Comparison of ENCODE assay signal across 9 mouse cellular contexts in genomic region chr1:135828918-135829317, GRCm38 (mm10). TPM values are rescaled to one million over a fixed set of nuclear protein-coding genes. Genes with fewer than 3 reads are reported as not detected.
A peak's percentile ranks its signal among the peaks of the same experiment; 100 is the strongest.
DNase-seq lines count a peak whose midpoint lies in the region; ATAC-seq and TF ChIP-seq lines count a peak whose summit lies in the region.
"Had no signal": no experiment of that assay in that cellular context is flagged by ENCODE, and none has a peak within 500 bp of the region (broad histone marks: within the 10 kb centered on the region; RNA-seq: fewer than 3 reads in every experiment).

No protein-coding gene starts in this region.

- TF ChIP-seq POLR2A in spleen, adult 2 months (IDR thresholded peaks at IDR 0.05; ENCODE audit: low read depth, low read length) = no peak

- TF ChIP-seq CTCF in forebrain, postnatal 0 days (IDR thresholded peaks at IDR 0.05; ENCODE audit: low read depth) = peak; percentile 74
- peak; percentile 23; the same call in 1 of the 2 replicates for TF ChIP-seq CTCF in spleen, adult 2 months (IDR thresholded peaks at IDR 0.05; ENCODE audit: extremely low read depth, insufficient read depth, insufficient read length, insufficient replicate concordance)

- H3K4me1 ChIP-seq in forebrain, postnatal 0 days (ENCODE audit: insufficient read depth) = no peaks in the 10 kb centered on the region
- no peaks in the 10 kb centered on the region for H3K4me1 ChIP-seq in forebrain, embryonic 16.5 days (replicated peaks; ENCODE audit: control insufficient read depth, insufficient read depth, low read length)
- no peaks in the 10 kb centered on the region for H3K4me1 ChIP-seq in spleen, adult 2 months (ENCODE audit: control insufficient read depth, insufficient read depth, insufficient read length)
- H3K4me1 ChIP-seq in embryonic facial prominence, embryonic 11.5 days (ENCODE audit: control insufficient read depth, insufficient read depth, low read length) = no peaks in the 10 kb centered on the region
- H3K4me1 ChIP-seq in liver, embryonic 11.5 days (replicated peaks; ENCODE audit: control insufficient read depth, insufficient read depth, low read length) = no peaks in the 10 kb centered on the region

- no peak overlapping the region for H3K4me2 ChIP-seq in forebrain, postnatal 0 days (ENCODE audit: low read depth)
- no peak overlapping the region for H3K4me2 ChIP-seq in forebrain, embryonic 16.5 days (ENCODE audit: low read length)
- no peak overlapping the region for H3K4me2 ChIP-seq in embryonic facial prominence, embryonic 11.5 days (ENCODE audit: low read depth, low read length)
- no peak overlapping the region for H3K4me2 ChIP-seq in liver, embryonic 11.5 days

- H3K36me3 ChIP-seq in forebrain, postnatal 0 days (ENCODE audit: insufficient read depth) = no peaks in the 10 kb centered on the region
- H3K36me3 ChIP-seq in forebrain, embryonic 16.5 days (ENCODE audit: control insufficient read depth, insufficient read depth) = no peaks in the 10 kb centered on the region
- no peaks in the 10 kb centered on the region for H3K36me3 ChIP-seq in spleen, adult 2 months (ENCODE audit: control insufficient read depth, insufficient read depth, low read length)
- no peaks in the 10 kb centered on the region for H3K36me3 ChIP-seq in embryonic facial prominence, embryonic 11.5 days (replicated peaks; ENCODE audit: control insufficient read depth, insufficient read depth, low read depth, low read length)
- H3K36me3 ChIP-seq in liver, embryonic 11.5 days (ENCODE audit: control insufficient read depth, insufficient read depth, low read length) = no peaks in the 10 kb centered on the region

- ATAC-seq in forebrain, postnatal 0 days = peak; percentile 45; the same call in 1 of the 2 replicates
- ATAC-seq in forebrain, embryonic 16.5 days = no peak
- no peak for ATAC-seq in embryonic facial prominence, embryonic 11.5 days (replicated peaks; ENCODE audit: insufficient number of reproducible peaks, low FRiP score, low TSS enrichment, low read depth)
- ATAC-seq in liver, embryonic 11.5 days (replicated peaks; ENCODE audit: low FRiP score) = 0 out of 2 replicates have a peak, but pooled peaks have one; percentile 34

- H3K4me3 ChIP-seq in forebrain, postnatal 0 days (ENCODE audit: low read depth, low read length) = no peak overlapping the region
- H3K4me3 ChIP-seq in forebrain, embryonic 16.5 days (replicated peaks; ENCODE audit: low read length) = no peak overlapping the region
- no peak overlapping the region for H3K4me3 ChIP-seq in spleen, adult 2 months (ENCODE audit: extremely low read depth, insufficient read depth, insufficient read length)
- no peak overlapping the region for H3K4me3 ChIP-seq in embryonic facial prominence, embryonic 11.5 days (ENCODE audit: low read depth, low read length)
- H3K4me3 ChIP-seq in liver, embryonic 11.5 days (ENCODE audit: low read depth, low read length) = no peak overlapping the region

- no peaks in the 10 kb centered on the region for H3K9me3 ChIP-seq in forebrain, postnatal 0 days (ENCODE audit: low read length)
- H3K9me3 ChIP-seq in forebrain, embryonic 16.5 days (ENCODE audit: control insufficient read depth, low read length) = no peaks in the 10 kb centered on the region
- H3K9me3 ChIP-seq in embryonic facial prominence, embryonic 11.5 days (replicated peaks; ENCODE audit: control insufficient read depth, low read length) = no peaks in the 10 kb centered on the region
- no peaks in the 10 kb centered on the region for H3K9me3 ChIP-seq in liver, embryonic 11.5 days (ENCODE audit: control insufficient read depth, low read length)

- DNase-seq in forebrain, postnatal 0 days = peak; percentile 48
- DNase-seq in spleen, adult 2 months (ENCODE audit: low read depth in 1 of 2, low spot score in 2 of 2) = peak in 1 of 2 experiments; percentile 19
- DNase-seq in spleen, adult 12 weeks (ENCODE audit: low spot score) = no peak
- peak; percentile 65 for DNase-seq in embryonic facial prominence, embryonic 11.5 days (ENCODE audit: low spot score)
- no peak for DNase-seq in liver, embryonic 11.5 days (ENCODE audit: low spot score)
- DNase-seq in thymus, postnatal 14 days = peak; percentile 60
- DNase-seq in right cerebral cortex, postnatal 4 days = no peak

- no peak overlapping the region for H3K9ac ChIP-seq in forebrain, postnatal 0 days
- no peak overlapping the region for H3K9ac ChIP-seq in forebrain, embryonic 16.5 days (replicated peaks; ENCODE audit: low read depth, low read length)
- H3K9ac ChIP-seq in embryonic facial prominence, embryonic 11.5 days (replicated peaks; ENCODE audit: low read length) = no peak overlapping the region
- no peak overlapping the region for H3K9ac ChIP-seq in liver, embryonic 11.5 days (ENCODE audit: low read depth, low read length)

- H3K27ac ChIP-seq in forebrain, postnatal 0 days (ENCODE audit: low read depth, low read length) = no peak overlapping the region
- no peak overlapping the region for H3K27ac ChIP-seq in forebrain, embryonic 16.5 days (ENCODE audit: low read length)
- H3K27ac ChIP-seq in spleen, adult 2 months (ENCODE audit: insufficient read depth, low read length) = no peak overlapping the region
- H3K27ac ChIP-seq in embryonic facial prominence, embryonic 11.5 days (replicated peaks; ENCODE audit: low read depth, low read length) = no peak overlapping the region
- H3K27ac ChIP-seq in liver, embryonic 11.5 days (ENCODE audit: low read depth, low read length) = no peak overlapping the region

- no peaks in the 10 kb centered on the region for H3K27me3 ChIP-seq in forebrain, postnatal 0 days (ENCODE audit: insufficient read depth, low read length)
- no peaks in the 10 kb centered on the region for H3K27me3 ChIP-seq in forebrain, embryonic 16.5 days (replicated peaks; ENCODE audit: control insufficient read depth, insufficient read depth, low read length)
- no peaks in the 10 kb centered on the region for H3K27me3 ChIP-seq in spleen, adult 2 months (ENCODE audit: control insufficient read depth, insufficient read depth, low read length)
- no peaks in the 10 kb centered on the region for H3K27me3 ChIP-seq in embryonic facial prominence, embryonic 11.5 days (ENCODE audit: control insufficient read depth, insufficient read depth, low read length)
- H3K27me3 ChIP-seq in liver, embryonic 11.5 days (replicated peaks; ENCODE audit: control insufficient read depth, insufficient read depth, low read length) = 0 out of 2 replicates have a peak, but pooled peaks cover 2% of the 10 kb centered on the region

- 33% methylated on average over 1 of the region's 1 CpGs for WGBS in forebrain, postnatal 0 days
- 25% methylated on average over 1 of the region's 1 CpGs for WGBS in forebrain, embryonic 16.5 days
- 19% methylated on average over 1 of the region's 1 CpGs for WGBS in spleen, adult 2 months
- WGBS in embryonic facial prominence, embryonic 11.5 days = 24% methylated on average over 1 of the region's 1 CpGs
- 21% methylated on average over 1 of the region's 1 CpGs for WGBS in liver, embryonic 11.5 days

RNA-seq across cellular contexts. Expression of gene Tnnt2, which starts 7.2 kb away (rescaled TPM):
- total RNA-seq in forebrain, postnatal 0 days (2014; rRNA removed) = 0.67 and 0.77 TPM in 2 replicates
- polyA plus RNA-seq in forebrain, postnatal 0 days (2015; fragmentation: Nextera tagmentation; extraction: Ambion mirVana) = 0.63 and 0.89 TPM in 2 replicates
- 0.60 and 0.63 TPM in 2 replicates for polyA plus RNA-seq in forebrain, embryonic 16.5 days (2015; fragmentation: Nextera tagmentation; extraction: Ambion mirVana)
- polyA plus RNA-seq in spleen, adult 2 months (2012; rRNA removed) = 0.52 and 0.75 TPM in 2 replicates
- 4.0 and 14.1 TPM in 2 replicates for polyA plus RNA-seq in embryonic facial prominence, embryonic 11.5 days (2014; fragmentation: Nextera tagmentation; extraction: Ambion mirVana)
- 12.9 and 37.4 TPM in 2 replicates for polyA plus RNA-seq in liver, embryonic 11.5 days (2014; fragmentation: Nextera tagmentation; extraction: Ambion mirVana)

RNA-seq across cellular contexts. Expression of gene Lad1, which starts 10.5 kb away (rescaled TPM):
- 0.31 and 0.81 TPM in 2 replicates for total RNA-seq in forebrain, postnatal 0 days (2014; rRNA removed)
- 0.35 and 0.40 TPM in 2 replicates for polyA plus RNA-seq in forebrain, postnatal 0 days (2015; fragmentation: Nextera tagmentation; extraction: Ambion mirVana)
- 0.31 and 0.44 TPM in 2 replicates for polyA plus RNA-seq in forebrain, embryonic 16.5 days (2015; fragmentation: Nextera tagmentation; extraction: Ambion mirVana)
- polyA plus RNA-seq in spleen, adult 2 months (2012; rRNA removed) = 3.1 and 5.1 TPM in 2 replicates
- 3.7 and 4.2 TPM in 2 replicates for polyA plus RNA-seq in embryonic facial prominence, embryonic 11.5 days (2014; fragmentation: Nextera tagmentation; extraction: Ambion mirVana)
- 0.99 and 1.7 TPM in 2 replicates for polyA plus RNA-seq in liver, embryonic 11.5 days (2014; fragmentation: Nextera tagmentation; extraction: Ambion mirVana)
- total RNA-seq: adrenal gland, postnatal 36 days had no signal

RNA-seq across cellular contexts. Expression of gene Tnni1, which starts 49.7 kb away (rescaled TPM):
- total RNA-seq in forebrain, postnatal 0 days (2014; rRNA removed) = 0.19 TPM in 1 of 2 replicates, not detected in the other
- polyA plus RNA-seq in forebrain, postnatal 0 days (2015; fragmentation: Nextera tagmentation; extraction: Ambion mirVana) = 0.39 and 0.48 TPM in 2 replicates
- 0.88 TPM in 1 of 2 replicates, not detected in the other for polyA plus RNA-seq in forebrain, embryonic 16.5 days (2015; fragmentation: Nextera tagmentation; extraction: Ambion mirVana)
- 0.80 and 1.3 TPM in 2 replicates for polyA plus RNA-seq in spleen, adult 2 months (2012; rRNA removed)
- polyA plus RNA-seq in embryonic facial prominence, embryonic 11.5 days (2014; fragmentation: Nextera tagmentation; extraction: Ambion mirVana) = 12.5 and 19.1 TPM in 2 replicates
- 42.1 and 58.2 TPM in 2 replicates for polyA plus RNA-seq in liver, embryonic 11.5 days (2014; fragmentation: Nextera tagmentation; extraction: Ambion mirVana)

Comparison
In these comparisons a context has a peak if more than half of its experiments do, and no peak if none do; other contexts are left out.
1. ATAC-seq: peak in forebrain, postnatal 0 days (single experiment) and liver, embryonic 11.5 days (single experiment); none in forebrain, embryonic 16.5 days (single experiment) and embryonic facial prominence, embryonic 11.5 days (single experiment).
2. DNase-seq: peak in forebrain, postnatal 0 days (single experiment), embryonic facial prominence, embryonic 11.5 days (single experiment) and thymus, postnatal 14 days (single experiment); none in spleen, adult 12 weeks (single experiment), liver, embryonic 11.5 days (single experiment) and right cerebral cortex, postnatal 4 days (single experiment).